Mouse (Mus musculus): ENCODE measurements around the gene Gal3st3. TPM values are rescaled to one million over a fixed set of nuclear protein-coding genes. Genes with fewer than 3 reads are reported as not detected.

Gene Gal3st3
- polyA plus RNA-seq, 1 experiment = not detected

GRCm38 (mm10) chr19:5272801-5273733 lies 25.1 kb upstream of the Gal3st3 start, which contains the start of gene Pacs1:
TSS of gene Pacs1 (minus strand) at chr19:5273119.
- Histone ChIP-seq H3K4me1 (ENCODE audit: control insufficient read depth) (peaks cover 43% of the 10 kb centered on the region), H3K4me3 (replicated peaks) (peak within 1 kb of the TSS; percentile 77), H3K9me3 (ENCODE audit: control insufficient read depth, low read length) (no peaks in the 10 kb centered on the region), H3K27me3 (ENCODE audit: control insufficient read depth) (no peaks in the 10 kb centered on the region), H3K36me3 (ENCODE audit: control insufficient read depth) (peaks cover 43% of the 10 kb centered on the region)
- TF ChIP-seq TAL1 (IDR thresholded peaks at IDR 0.05; ENCODE audit: low read length) = no peak
- no peak for TF ChIP-seq GATA1 (IDR thresholded peaks at IDR 0.05; ENCODE audit: low read length)

- Histone ChIP-seq H3K9me3 (ENCODE audit: control insufficient read depth, low read length) (no peaks in the 10 kb centered on the region), H3K4me1 (ENCODE audit: control insufficient read depth) (peaks cover 34% of the 10 kb centered on the region), H3K4me3 (replicated peaks) (no peak overlapping the region), H3K36me3 (ENCODE audit: control insufficient read depth) (peaks cover 51% of the 10 kb centered on the region), H3K27me3 (ENCODE audit: control insufficient read depth) (no peaks in the 10 kb centered on the region)
- TF ChIP-seq GATA1 (IDR thresholded peaks at IDR 0.05; ENCODE audit: low read length) (no peak), TAL1 (IDR thresholded peaks at IDR 0.05; ENCODE audit: low read length) (no peak)
Observed at GRCm38 (mm10) chr19:5273916-5274315, 24.2 kb upstream of the Gal3st3 start.

GRCm38 (mm10) chr19:5274641-5275040 lies 23.5 kb upstream of the Gal3st3 start:
- peaks cover 59% of the 10 kb centered on the region for H3K36me3 ChIP-seq (ENCODE audit: control insufficient read depth)
- TF ChIP-seq GATA1 (IDR thresholded peaks at IDR 0.05; ENCODE audit: low read length) (no peak), TAL1 (IDR thresholded peaks at IDR 0.05; ENCODE audit: low read length) (no peak)
- no peaks in the 10 kb centered on the region for H3K27me3 ChIP-seq (ENCODE audit: control insufficient read depth)
- H3K4me3 ChIP-seq (replicated peaks) = no peak overlapping the region
- no peaks in the 10 kb centered on the region for H3K9me3 ChIP-seq (ENCODE audit: control insufficient read depth, low read length)
- peaks cover 31% of the 10 kb centered on the region for H3K4me1 ChIP-seq (ENCODE audit: control insufficient read depth)

GRCm38 (mm10) chr19:5275736-5276135 lies 22.4 kb upstream of the Gal3st3 start:
- Histone ChIP-seq H3K36me3 (ENCODE audit: control insufficient read depth) (peaks cover 66% of the 10 kb centered on the region), H3K4me3 (replicated peaks) (no peak overlapping the region), H3K4me1 (ENCODE audit: control insufficient read depth) (peaks cover 28% of the 10 kb centered on the region), H3K27me3 (ENCODE audit: control insufficient read depth) (no peaks in the 10 kb centered on the region), H3K9me3 (ENCODE audit: control insufficient read depth, low read length) (no peaks in the 10 kb centered on the region)
- TF ChIP-seq GATA1 (IDR thresholded peaks at IDR 0.05; ENCODE audit: low read length) (no peak), TAL1 (IDR thresholded peaks at IDR 0.05; ENCODE audit: low read length) (no peak)

GRCm38 (mm10) chr19:5276531-5276930 lies 21.6 kb upstream of the Gal3st3 start:
- Histone ChIP-seq H3K4me3 (replicated peaks) (no peak overlapping the region), H3K9me3 (ENCODE audit: control insufficient read depth, low read length) (no peaks in the 10 kb centered on the region), H3K27me3 (ENCODE audit: control insufficient read depth) (no peaks in the 10 kb centered on the region), H3K36me3 (ENCODE audit: control insufficient read depth) (peaks cover 74% of the 10 kb centered on the region), H3K4me1 (ENCODE audit: control insufficient read depth) (peaks cover 28% of the 10 kb centered on the region)
- no peak for TF ChIP-seq GATA1 (IDR thresholded peaks at IDR 0.05; ENCODE audit: low read length)
- no peak for TF ChIP-seq TAL1 (IDR thresholded peaks at IDR 0.05; ENCODE audit: low read length)

- H3K27me3 ChIP-seq (ENCODE audit: control insufficient read depth) = no peaks in the 10 kb centered on the region
- no peak for TF ChIP-seq TAL1 (IDR thresholded peaks at IDR 0.05; ENCODE audit: low read length)
- no peak for TF ChIP-seq GATA1 (IDR thresholded peaks at IDR 0.05; ENCODE audit: low read length)
- peaks cover 23% of the 10 kb centered on the region for H3K4me1 ChIP-seq (ENCODE audit: control insufficient read depth)
- H3K36me3 ChIP-seq (ENCODE audit: control insufficient read depth) = peaks cover 80% of the 10 kb centered on the region
- H3K4me3 ChIP-seq (replicated peaks) = no peak overlapping the region
- H3K9me3 ChIP-seq (ENCODE audit: control insufficient read depth, low read length) = no peaks in the 10 kb centered on the region
Observed at GRCm38 (mm10) chr19:5277140-5277539, 21.0 kb upstream of the Gal3st3 start.

- TF ChIP-seq TAL1 (IDR thresholded peaks at IDR 0.05; ENCODE audit: low read length) = no peak
- TF ChIP-seq GATA1 (IDR thresholded peaks at IDR 0.05; ENCODE audit: low read length) = no peak
- no peak overlapping the region for H3K4me3 ChIP-seq (replicated peaks)
- peaks cover 13% of the 10 kb centered on the region for H3K4me1 ChIP-seq (ENCODE audit: control insufficient read depth)
- H3K27me3 ChIP-seq (ENCODE audit: control insufficient read depth) = no peaks in the 10 kb centered on the region
- H3K36me3 ChIP-seq (ENCODE audit: control insufficient read depth) = peaks cover 92% of the 10 kb centered on the region
- no peaks in the 10 kb centered on the region for H3K9me3 ChIP-seq (ENCODE audit: control insufficient read depth, low read length)
Observed at GRCm38 (mm10) chr19:5278381-5278780, 19.8 kb upstream of the Gal3st3 start.

GRCm38 (mm10) chr19:5294972-5295735 lies 3.0 kb upstream of the Gal3st3 start, which contains the start of gene Sf3b2:
TSS of gene Sf3b2 (minus strand) at chr19:5295455.
- Histone ChIP-seq H3K27me3 (ENCODE audit: control insufficient read depth) (peaks cover 31% of the 10 kb centered on the region), H3K4me1 (ENCODE audit: control insufficient read depth) (peaks cover 37% of the 10 kb centered on the region), H3K36me3 (ENCODE audit: control insufficient read depth) (peaks cover 42% of the 10 kb centered on the region), H3K9me3 (ENCODE audit: control insufficient read depth, low read length) (no peaks in the 10 kb centered on the region), H3K4me3 (replicated peaks) (peak within 1 kb of the TSS; percentile 99)
- TF ChIP-seq GATA1 (IDR thresholded peaks at IDR 0.05; ENCODE audit: low read length) (no peak), TAL1 (IDR thresholded peaks at IDR 0.05; ENCODE audit: low read length) (no peak)

GRCm38 (mm10) chr19:5295736-5296075 lies 2.4 kb upstream of the Gal3st3 start:
- peaks cover 39% of the 10 kb centered on the region for H3K4me1 ChIP-seq (ENCODE audit: control insufficient read depth)
- no peak for TF ChIP-seq TAL1 (IDR thresholded peaks at IDR 0.05; ENCODE audit: low read length)
- peak; percentile 16; the same call in 1 of the 2 replicates for TF ChIP-seq GATA1 (IDR thresholded peaks at IDR 0.05; ENCODE audit: low read length)
- H3K9me3 ChIP-seq (ENCODE audit: control insufficient read depth, low read length) = no peaks in the 10 kb centered on the region
- H3K36me3 ChIP-seq (ENCODE audit: control insufficient read depth) = peaks cover 36% of the 10 kb centered on the region
- H3K27me3 ChIP-seq (ENCODE audit: control insufficient read depth) = peaks cover 37% of the 10 kb centered on the region
- peak overlapping the region; percentile 99 for H3K4me3 ChIP-seq (replicated peaks)
